Mouse (Mus musculus) stomach, postnatal 0 days (tissue): ENCODE results near the gene Gfod1.

Source experiments
- CTCF ChIP-seq: IDR thresholded peaks from 2 replicates; pipeline ENCODE4 v1.5.1; 2016; ENCODE audit warnings: antibody characterized with exemption, low read depth, mild to moderate bottlenecking, moderate library complexity
- EP300 ChIP-seq: optimal IDR thresholded peaks from 2 replicates; pipeline ENCODE3; 2016; ENCODE audit warnings: antibody characterized with exemption

DNA sequence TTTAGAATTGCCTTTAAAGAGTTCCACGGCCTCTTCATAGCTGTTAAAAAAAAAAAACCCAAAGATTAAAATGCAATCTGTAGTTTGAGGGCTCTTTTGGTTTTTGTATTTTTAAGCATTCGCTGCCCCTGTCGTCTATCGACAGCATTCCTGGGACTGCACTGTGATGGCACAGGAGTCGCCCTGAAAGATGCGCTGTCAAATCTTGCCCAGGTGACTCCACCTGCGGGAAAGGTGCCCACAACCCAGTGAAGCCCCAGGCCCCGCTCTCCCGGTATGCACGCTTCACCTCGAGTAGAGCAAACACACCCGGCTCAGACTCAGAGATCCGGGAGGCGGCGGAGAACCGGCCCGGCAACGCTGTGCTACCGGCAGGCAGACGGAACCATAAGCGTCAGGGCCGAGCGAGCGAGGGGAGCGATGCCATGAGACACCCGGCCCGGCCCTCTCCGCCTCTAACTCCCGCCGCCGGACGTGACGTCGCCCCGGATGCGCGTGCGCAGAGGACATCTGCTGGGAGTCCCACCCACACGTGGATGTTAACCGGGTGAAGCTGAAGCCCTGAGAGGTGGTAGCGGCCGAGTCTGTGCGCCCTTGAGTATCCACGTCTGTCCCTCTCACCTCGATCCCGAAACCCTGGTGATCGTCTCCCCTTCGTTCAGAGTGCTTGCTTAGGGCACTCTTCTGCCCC is 132.8 kb downstream of the Gfod1 start, which contains the start of gene Tbc1d7:
- peak; percentile 23; the same call in 1 of the 2 replicates for TF ChIP-seq CTCF
- no peak for TF ChIP-seq EP300
